8 mouse cellular contexts compared by ENCODE assay signal in the genomic region with DNA sequence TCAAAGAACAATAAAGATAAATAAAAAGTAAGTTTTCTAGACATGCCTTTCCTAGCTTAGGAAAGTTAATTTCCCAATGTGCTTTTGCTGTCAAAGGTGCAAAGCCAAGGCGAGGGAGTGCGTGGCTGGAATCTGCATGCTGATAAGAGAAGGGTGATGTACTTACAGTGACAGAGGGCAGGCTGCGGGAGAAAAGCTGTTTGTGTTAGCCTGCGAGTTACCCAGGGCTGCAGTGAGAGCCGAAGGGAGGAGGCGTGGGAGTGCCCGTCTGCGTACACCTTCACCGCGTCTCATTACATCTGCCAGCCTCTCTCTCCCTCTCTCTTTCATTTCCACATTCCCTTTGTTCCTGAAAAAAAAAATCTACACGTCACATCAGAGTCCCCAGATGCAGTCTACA. TPM values are rescaled to one million over a fixed set of nuclear protein-coding genes. Genes with fewer than 3 reads are reported as not detected.
A peak's percentile ranks its signal among the peaks of the same experiment; 100 is the strongest.
DNase-seq lines count a peak whose midpoint lies in the region; ATAC-seq and TF ChIP-seq lines count a peak whose summit lies in the region.

TSS of gene Sox6 (minus strand) at position 286 of the 400 bp plus-strand sequence.

- ATAC-seq in forebrain, embryonic 16.5 days: no peak
- ATAC-seq in hindbrain, embryonic 11.5 days (ENCODE audit: low FRiP score): no peak
- no peak for ATAC-seq in limb, embryonic 11.5 days (ENCODE audit: insufficient number of reproducible peaks, low FRiP score, low TSS enrichment, low read depth)
- ATAC-seq in midbrain, embryonic 15.5 days (replicated peaks): no peak

- no peaks in the 10 kb centered on the region for H3K9me3 ChIP-seq in E14TG2a.4 (ENCODE audit: low read length)
- H3K9me3 ChIP-seq in forebrain, embryonic 16.5 days (ENCODE audit: control insufficient read depth, low read length): no peaks in the 10 kb centered on the region
- no peaks in the 10 kb centered on the region for H3K9me3 ChIP-seq in hindbrain, embryonic 11.5 days (ENCODE audit: control insufficient read depth, low read length)
- no peaks in the 10 kb centered on the region for H3K9me3 ChIP-seq in limb, embryonic 11.5 days (ENCODE audit: control insufficient read depth, low read length)
- H3K9me3 ChIP-seq in midbrain, embryonic 15.5 days: no peaks in the 10 kb centered on the region

- no peaks in the 10 kb centered on the region for H3K36me3 ChIP-seq in E14TG2a.4 (ENCODE audit: insufficient read depth, low read length)
- no peaks in the 10 kb centered on the region for H3K36me3 ChIP-seq in forebrain, embryonic 16.5 days (ENCODE audit: control insufficient read depth, insufficient read depth)
- H3K36me3 ChIP-seq in hindbrain, embryonic 11.5 days (ENCODE audit: control insufficient read depth, insufficient read depth, low read length): no peaks in the 10 kb centered on the region
- H3K36me3 ChIP-seq in limb, embryonic 11.5 days (ENCODE audit: control insufficient read depth, insufficient read depth, low read length): no peaks in the 10 kb centered on the region
- no peaks in the 10 kb centered on the region for H3K36me3 ChIP-seq in midbrain, embryonic 15.5 days (replicated peaks)

- H3K27ac ChIP-seq in forebrain, embryonic 16.5 days (ENCODE audit: low read length): peak within 1 kb of the TSS; percentile 8; the same call in 1 of the 2 replicates
- H3K27ac ChIP-seq in hindbrain, embryonic 11.5 days (ENCODE audit: low read depth, low read length): no peak within 1 kb of the TSS
- 0 out of 2 replicates have a peak within 1 kb of the TSS, but pooled peaks have one; percentile 36 for H3K27ac ChIP-seq in limb, embryonic 11.5 days (replicated peaks; ENCODE audit: low read depth, low read length)
- peak within 1 kb of the TSS; percentile 44; the same call in 1 of the 2 replicates for H3K27ac ChIP-seq in midbrain, embryonic 15.5 days

- H3K27me3 ChIP-seq in E14TG2a.4 (ENCODE audit: insufficient read depth, low read length): peaks cover 77% of the 10 kb centered on the region
- H3K27me3 ChIP-seq in forebrain, embryonic 16.5 days (replicated peaks; ENCODE audit: control insufficient read depth, insufficient read depth, low read length): peaks cover 37% of the 10 kb centered on the region
- H3K27me3 ChIP-seq in hindbrain, embryonic 11.5 days (ENCODE audit: control insufficient read depth, insufficient read depth, low read length): peaks cover 45% of the 10 kb centered on the region
- peaks cover 34% of the 10 kb centered on the region for H3K27me3 ChIP-seq in limb, embryonic 11.5 days (ENCODE audit: control insufficient read depth, insufficient read depth, low read length)
- peaks cover 43% of the 10 kb centered on the region for H3K27me3 ChIP-seq in midbrain, embryonic 15.5 days (replicated peaks)

- no peak for TF ChIP-seq CTCF in E14TG2a.4 (conservative IDR thresholded peaks at IDR 0.05; ENCODE audit: low read length)

- peak within 1 kb of the TSS; percentile 76 for H3K4me3 ChIP-seq in E14TG2a.4 (replicated peaks; ENCODE audit: low read length)
- peak within 1 kb of the TSS; percentile 53 for H3K4me3 ChIP-seq in forebrain, embryonic 16.5 days (replicated peaks; ENCODE audit: low read length)
- peak within 1 kb of the TSS; percentile 36 for H3K4me3 ChIP-seq in hindbrain, embryonic 11.5 days (ENCODE audit: low read depth, low read length)
- peak within 1 kb of the TSS; percentile 43 for H3K4me3 ChIP-seq in limb, embryonic 11.5 days (ENCODE audit: low read depth, low read length)
- H3K4me3 ChIP-seq in midbrain, embryonic 15.5 days: peak within 1 kb of the TSS; percentile 50

- peak within 1 kb of the TSS; percentile 62 for H3K9ac ChIP-seq in forebrain, embryonic 16.5 days (replicated peaks; ENCODE audit: low read depth, low read length)
- H3K9ac ChIP-seq in hindbrain, embryonic 11.5 days (ENCODE audit: low read depth, low read length): peak within 1 kb of the TSS; percentile 35; the same call in 1 of the 2 replicates
- H3K9ac ChIP-seq in limb, embryonic 11.5 days (ENCODE audit: low read length): peak within 1 kb of the TSS; percentile 38
- H3K9ac ChIP-seq in midbrain, embryonic 15.5 days: peak within 1 kb of the TSS; percentile 48

- H3K4me1 ChIP-seq in E14TG2a.4 (replicated peaks; ENCODE audit: low read depth, low read length): peaks cover 40% of the 10 kb centered on the region
- H3K4me1 ChIP-seq in forebrain, embryonic 16.5 days (replicated peaks; ENCODE audit: control insufficient read depth, insufficient read depth, low read length): peaks cover 40% of the 10 kb centered on the region
- peaks cover 10% of the 10 kb centered on the region for H3K4me1 ChIP-seq in hindbrain, embryonic 11.5 days (replicated peaks; ENCODE audit: control insufficient read depth, insufficient read depth, low read length)
- H3K4me1 ChIP-seq in limb, embryonic 11.5 days (ENCODE audit: control insufficient read depth, insufficient read depth, low read length): peaks cover 11% of the 10 kb centered on the region
- peaks cover 44% of the 10 kb centered on the region for H3K4me1 ChIP-seq in midbrain, embryonic 15.5 days

- H3K4me2 ChIP-seq in forebrain, embryonic 16.5 days (ENCODE audit: low read length): peak within 1 kb of the TSS; percentile 98
- peak within 1 kb of the TSS; percentile 75 for H3K4me2 ChIP-seq in hindbrain, embryonic 11.5 days (replicated peaks; ENCODE audit: low read depth, low read length)
- peak within 1 kb of the TSS; percentile 95 for H3K4me2 ChIP-seq in limb, embryonic 11.5 days (ENCODE audit: low read depth, severe bottlenecking)
- peak within 1 kb of the TSS; percentile 97 for H3K4me2 ChIP-seq in midbrain, embryonic 15.5 days

- under 1% methylated on average over 11 of the region's 11 CpGs for WGBS in forebrain, embryonic 16.5 days
- under 1% methylated on average over 11 of the region's 11 CpGs for WGBS in hindbrain, embryonic 11.5 days
- WGBS in limb, embryonic 11.5 days: under 1% methylated on average over 11 of the region's 11 CpGs
- 0% methylated on average over 11 of the region's 11 CpGs for WGBS in midbrain, embryonic 15.5 days

- DNase-seq in adrenal gland, postnatal 14 days: no peak
- peak; percentile 56 for DNase-seq in hindbrain, embryonic 11.5 days (ENCODE audit: low spot score)
- peak; percentile 65 for DNase-seq in limb, embryonic 11.5 days (ENCODE audit: low spot score)
- DNase-seq in cerebellum, adult 9-10 months: no peak
- DNase-seq in spleen, adult 18-20 months: no peak

RNA-seq across cellular contexts. Expression of gene Sox6, which starts in this region (rescaled TPM):
- 36.3 and 48.7 TPM in 2 replicates for total RNA-seq in adrenal gland, postnatal 14 days (2021)
- 95.4 and 96.5 TPM in 2 replicates for polyA plus RNA-seq in forebrain, embryonic 16.5 days (2015; fragmentation: Nextera tagmentation; extraction: Ambion mirVana)
- 43.3 and 49.4 TPM in 2 replicates for polyA plus RNA-seq in hindbrain, embryonic 11.5 days (2014; fragmentation: Nextera tagmentation; extraction: Ambion mirVana)
- 45.4 and 58.1 TPM in 2 replicates for polyA plus RNA-seq in limb, embryonic 11.5 days (2014; fragmentation: Nextera tagmentation; extraction: Ambion mirVana)
- polyA plus RNA-seq in midbrain, embryonic 15.5 days (2015; fragmentation: Nextera tagmentation; extraction: Ambion mirVana): 51.7 and 51.8 TPM in 2 replicates

Comparison
In these comparisons a context has a peak if more than half of its experiments do, and no peak if none do; other contexts are left out.
1. DNase-seq: peak in hindbrain, embryonic 11.5 days (single experiment) and limb, embryonic 11.5 days (single experiment); none in adrenal gland, postnatal 14 days (single experiment), cerebellum, adult 9-10 months (single experiment) and spleen, adult 18-20 months (0 of 2).
2. Peak in every context shown above with its lines, with median percentiles within 50 percentile points of each other: H3K4me3 ChIP-seq, H3K4me2 ChIP-seq and H3K9ac ChIP-seq.